Mouse (Mus musculus) olfactory bulb, adult 2 months (tissue): Measurements from ENCODE around the gene 2210016L21Rik.

ENCODE experiments used
- CTCF ChIP-seq: fragments of 200-500 bp; IDR thresholded peaks from 2 replicates; pipeline ENCODE4 v1.5.1; 2012; ENCODE audit warnings: low read depth, mild to moderate bottlenecking, low read length, moderate library complexity; ENCODE audit not compliant: insufficient read depth
- POLR2A ChIP-seq: fragments of 200-500 bp; IDR thresholded peaks from 2 replicates; pipeline ENCODE4 v1.6.1; 2012; ENCODE audit warnings: mild to moderate bottlenecking, low read depth, low read length, moderate library complexity; ENCODE audit not compliant: insufficient read depth

GRCm38 (mm10) chr5:114948891-114949290 lies 6.9 kb downstream of the 2210016L21Rik start:
- TF ChIP-seq CTCF (no peak), POLR2A (no peak)
